Mouse (Mus musculus) megakaryocyte, embryonic 14.5 days (primary cell): ENCODE results near the gene Ankrd33.

Source experiments
- FLI1 ChIP-seq: IDR thresholded peaks from 2 replicates; pipeline ENCODE4 v1.6.1; 2012; ENCODE audit warnings: low read length, inconsistent platforms, mixed read lengths
- GATA1 ChIP-seq: IDR thresholded peaks from 3 replicates; pipeline ENCODE4 v1.6.1; 2012; ENCODE audit warnings: mixed read lengths, low read length, inconsistent platforms, borderline replicate concordance

DNA sequence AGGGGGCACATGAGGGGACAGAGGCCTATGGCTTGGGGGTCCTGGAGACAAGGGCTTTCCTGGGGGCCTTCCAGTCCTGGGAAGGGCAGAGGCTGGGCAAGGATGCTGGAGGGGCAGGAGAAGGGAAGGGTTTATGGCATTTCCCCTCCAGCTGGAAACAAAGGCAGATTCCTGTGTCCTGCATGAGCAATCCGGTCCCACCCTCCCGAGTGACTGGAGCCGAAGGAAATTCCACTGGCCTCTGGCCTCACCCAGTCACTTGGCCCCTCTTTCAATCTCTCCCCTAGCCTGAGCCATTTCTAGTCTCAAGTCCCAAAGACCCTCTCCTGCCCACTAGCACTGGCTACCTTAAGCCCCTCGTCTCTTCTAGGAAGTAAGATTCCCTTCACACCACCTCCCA is 7.6 kb downstream of the Ankrd33 start:
- no peak for TF ChIP-seq FLI1
- TF ChIP-seq GATA1: no peak
